Mouse (Mus musculus) hindbrain, embryonic 14.5 days (tissue): ENCODE results near the gene Nbr1. TPM values are rescaled to one million over a fixed set of nuclear protein-coding genes. Genes with fewer than 3 reads are reported as not detected.
"Not testable (repeated sequence)": the region's sequence is repeated elsewhere in the genome, so short reads cannot be mapped to it uniquely, and the experiment has no call there.

Experiments used
- ATAC-seq: fragments of 200-750 bp; cut with Nextera tagmentation; 2 replicates; pipeline ENCODE4 v1.8.0; 2017; ENCODE audit warnings: moderate number of reproducible peaks, mild to moderate bottlenecking, moderate TSS enrichment, moderate library complexity; ENCODE audit not compliant: low FRiP score
- DNase-seq: peaks from one replicate; pipeline ENCODE4 v3.0.0-alpha.2; 2015; ENCODE audit warnings: low spot score
- H3K27ac ChIP-seq: fragments of 300-500 bp; sonication (generic); 2 replicates; pipeline ENCODE4 v1.5.1; 2014; ENCODE audit warnings: mild to moderate bottlenecking, moderate library complexity
- H3K27me3 ChIP-seq: fragments of 300-500 bp; sonication (generic); 2 replicates; pipeline ENCODE4 v1.6.1; 2014; ENCODE audit warnings: mild to moderate bottlenecking, low read length, mixed read lengths; ENCODE audit not compliant: control insufficient read depth, insufficient read depth
- H3K36me3 ChIP-seq: fragments of 300-500 bp; sonication (generic); replicated peaks from 2 replicates; pipeline ENCODE4 v1.6.1; 2014; ENCODE audit not compliant: control insufficient read depth, insufficient read depth
- H3K4me1 ChIP-seq: fragments of 300-500 bp; sonication (generic); replicated peaks from 2 replicates; pipeline ENCODE4 v1.6.1; 2014; ENCODE audit warnings: antibody characterized with exemption, low read length, mixed read lengths; ENCODE audit not compliant: control insufficient read depth, insufficient read depth
- H3K4me2 ChIP-seq: fragments of 300-500 bp; sonication (generic); replicated peaks from 2 replicates; pipeline ENCODE4 v1.6.1; 2014; ENCODE audit warnings: mild to moderate bottlenecking, moderate library complexity
- H3K4me3 ChIP-seq: fragments of 300-500 bp; sonication (generic); replicated peaks from 2 replicates; pipeline ENCODE4 v1.5.1; 2014; ENCODE audit warnings: mild to moderate bottlenecking, low read length
- H3K9ac ChIP-seq: fragments of 300-500 bp; sonication (generic); 2 replicates; pipeline ENCODE4 v1.6.1; 2014
- H3K9me3 ChIP-seq: fragments of 300-500 bp; sonication (generic); 2 replicates; pipeline ENCODE4 v1.6.1; 2016; ENCODE audit warnings: low read length; ENCODE audit not compliant: control insufficient read depth
- WGBS: fragments of 180-500 bp; shearing (Covaris S2); extraction: QIAGEN DNeasy Blood & Tissue Kit; methylation state at CpG from one replicate; pipeline ENCODE4 v1.1.7; 2014; 5-methylcytosine and 5-hydroxymethylcytosine counted together
- polyA plus RNA-seq: library from polyadenylated mRNA; unstranded; fragments of >200 nt; fragmentation: Nextera tagmentation; extraction: Ambion mirVana; gene quantifications from 2 replicates; pipeline ENCODE4 v1.2.1, GENCODE M21; 2014

The Nbr1 gene
- polyA plus RNA-seq, 1 experiment from 2014 or later, result 90.1 TPM

DNA sequence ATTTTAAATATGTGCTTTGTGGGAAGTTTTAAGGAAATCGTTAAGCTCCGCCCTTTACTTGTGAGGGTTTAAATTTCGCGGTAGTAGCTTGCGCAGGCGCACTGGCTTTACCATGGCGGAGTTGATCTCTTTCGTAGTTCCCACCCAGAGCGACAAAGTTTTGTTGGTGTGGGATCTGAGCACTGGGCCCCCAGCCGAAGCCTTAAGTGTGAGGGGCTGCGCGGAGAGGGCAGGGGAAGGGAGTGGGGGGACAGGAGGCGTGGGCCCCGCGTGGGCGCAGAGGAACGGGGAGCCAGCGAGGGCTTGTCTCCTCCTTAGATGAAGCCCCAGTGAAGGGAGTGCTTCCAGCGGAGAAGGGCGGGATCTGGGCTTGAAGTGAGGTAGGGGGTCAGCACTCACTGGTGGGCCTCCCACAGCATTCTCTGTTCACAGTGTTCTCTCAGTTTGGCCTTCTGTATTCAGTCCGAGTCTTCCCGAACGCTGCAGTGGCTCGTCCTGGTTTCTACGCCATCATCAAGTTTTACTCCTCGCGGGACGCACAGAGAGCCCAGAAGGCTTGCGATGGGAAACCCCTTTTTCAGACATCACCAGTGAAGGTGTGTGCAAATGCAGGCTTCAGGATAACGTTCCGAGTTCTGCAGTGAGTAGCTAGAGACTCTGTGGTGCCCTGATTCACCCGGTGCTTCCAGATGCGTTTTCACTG lies 76.1 kb downstream of the Nbr1 start:
- Histone ChIP-seq H3K36me3 (no peaks in the 10 kb centered on the region), H3K4me3 (peak overlapping the region; percentile 56), H3K4me2 (peak overlapping the region; percentile 84), H3K4me1 (peaks cover 8% of the 10 kb centered on the region), H3K9ac (peak overlapping the region; percentile 70), H3K27ac (peak overlapping the region; percentile 82), H3K9me3 (no peaks in the 10 kb centered on the region), H3K27me3 (no peaks in the 10 kb centered on the region)
- whole genome bisulfite sequencing, result under 1% methylated on average over 33 of the region's 33 CpGs
- ATAC-seq, result peak; percentile 59; the same call in 1 of the 2 replicates
- peak; percentile 93 for DNase-seq

DNA sequence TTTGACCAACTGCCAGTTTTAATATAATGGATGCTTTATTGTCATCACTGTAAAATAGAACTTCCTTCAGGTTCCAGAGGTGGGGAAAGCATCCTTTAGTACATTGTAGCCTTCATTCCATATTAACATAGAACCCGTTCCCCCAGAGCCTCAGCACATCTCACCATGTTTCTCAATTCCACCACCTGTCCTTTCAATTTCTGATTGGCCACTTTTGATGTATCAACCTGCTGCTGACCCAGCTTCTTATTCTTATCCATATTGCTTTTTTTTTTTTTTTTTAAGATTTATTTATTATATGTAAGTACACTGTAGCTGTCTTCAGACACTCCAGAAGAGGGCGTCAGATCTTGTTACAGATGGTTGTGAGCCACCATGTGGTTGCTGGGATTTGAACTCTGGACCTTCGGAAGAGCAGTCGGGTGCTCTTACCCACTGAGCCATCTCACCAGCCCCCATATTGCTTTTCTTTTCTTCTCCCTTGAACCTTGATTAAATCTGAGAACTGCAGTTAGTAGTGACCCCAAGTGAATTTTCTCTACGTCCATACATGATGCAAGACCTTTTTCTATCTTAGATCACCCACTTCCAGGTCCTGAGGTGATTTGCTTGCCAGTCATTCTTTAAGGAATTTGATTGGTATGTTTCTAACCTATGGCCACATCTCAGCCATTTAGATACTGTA lies 76.9 kb downstream of the Nbr1 start:
- H3K4me3 ChIP-seq, H3K4me1 ChIP-seq, H3K9me3 ChIP-seq, H3K27me3 ChIP-seq, H3K36me3 ChIP-seq, H3K27ac ChIP-seq, ATAC-seq, H3K9ac ChIP-seq, DNase-seq: not testable (repeated sequence)
- 80% methylated on average over 4 of the region's 5 CpGs for WGBS
- H3K4me2 ChIP-seq, result peak overlapping the region; percentile 84

Other genes with a start within 250 kb of the Nbr1 start
- gene Becn1, start 249.9 kb upstream of the Nbr1 start, polyA plus RNA-seq, result 172 and 176 TPM in 2 replicates
- gene Psme3, start 235.9 kb upstream of the Nbr1 start, polyA plus RNA-seq, result 89.7 and 97.3 TPM in 2 replicates
- gene Aoc2, start 227.1 kb upstream of the Nbr1 start, polyA plus RNA-seq, result 1.3 and 1.6 TPM in 2 replicates
- 0.21 and 0.28 TPM in 2 replicates for gene Aoc3, start 221.5 kb upstream of the Nbr1 start, polyA plus RNA-seq
- gene G6pc, start 184.6 kb upstream of the Nbr1 start, polyA plus RNA-seq, result not detected in 2 replicates
- 82.4 and 85.3 TPM in 2 replicates for gene Aarsd1, start 134.5 kb upstream of the Nbr1 start, polyA plus RNA-seq
- 7.3 and 8.8 TPM in 2 replicates for gene Gm27029, start 127.4 kb upstream of the Nbr1 start, polyA plus RNA-seq
- gene Rundc1, start 127.1 kb upstream of the Nbr1 start, polyA plus RNA-seq, result 23.1 and 24.1 TPM in 2 replicates
- 1.9 and 2.2 TPM in 2 replicates for gene Ptges3l, start 126.8 kb upstream of the Nbr1 start, polyA plus RNA-seq
- 248 and 297 TPM in 2 replicates for gene Rpl27, start 109.9 kb upstream of the Nbr1 start, polyA plus RNA-seq
- 2.6 and 5.4 TPM in 2 replicates for gene Ifi35, start 103.7 kb upstream of the Nbr1 start, polyA plus RNA-seq
- 51.0 and 52.5 TPM in 2 replicates for gene Rnd2, start 87.2 kb upstream of the Nbr1 start, polyA plus RNA-seq
- 99.9 and 117 TPM in 2 replicates for gene Vat1, start 85.9 kb upstream of the Nbr1 start, polyA plus RNA-seq
- 3.2 TPM in 2 replicates for gene Brca1, start 194 bp upstream of the Nbr1 start, polyA plus RNA-seq
- gene Tmem106a, start 30.1 kb downstream of the Nbr1 start, polyA plus RNA-seq, result 4.7 and 4.8 TPM in 2 replicates
- not detected in 2 replicates for gene Gm11634, start 47.1 kb downstream of the Nbr1 start, polyA plus RNA-seq
- gene Rdm1, start 75.0 kb downstream of the Nbr1 start, polyA plus RNA-seq, result 13.7 and 16.6 TPM in 2 replicates
- gene Arl4d, start 113.4 kb downstream of the Nbr1 start, polyA plus RNA-seq, result 5.6 and 5.9 TPM in 2 replicates
- 29.3 and 30.5 TPM in 2 replicates for gene Dhx8, start 180.8 kb downstream of the Nbr1 start, polyA plus RNA-seq
- gene Etv4, start 233.2 kb downstream of the Nbr1 start, polyA plus RNA-seq, result 12.2 and 12.6 TPM in 2 replicates